In genomic region chr7:99185405-99185804, GRCm38 (mm10) we compare ENCODE assay signal across 22 mouse cellular contexts. TPM values are rescaled to one million over a fixed set of nuclear protein-coding genes. Genes with fewer than 3 reads are reported as not detected.
DNase-seq lines count a peak whose midpoint lies in the region; ATAC-seq and TF ChIP-seq lines count a peak whose summit lies in the region.
"Had no signal": no experiment of that assay in that cellular context is flagged by ENCODE, and none has a peak within 500 bp of the region (broad histone marks: within the 10 kb centered on the region; RNA-seq: fewer than 3 reads in every experiment).

No protein-coding gene starts in this region.

- no peaks in the 10 kb centered on the region for H3K27me3 ChIP-seq in testis, adult 2 months (ENCODE audit: control insufficient read depth, insufficient read depth, low read length)
- H3K27me3 ChIP-seq: embryonic facial prominence, embryonic 15.5 days had no signal

- peaks cover 5% of the 10 kb centered on the region for H3K4me1 ChIP-seq in testis, adult 2 months (ENCODE audit: control insufficient read depth, insufficient read depth, low read length)

- ATAC-seq in CD4-positive, CD25-positive, alpha-beta regulatory T cell, adult 4 months = no peak
- ATAC-seq: activated CD4-positive, CD25-positive, alpha-beta regulatory T cell, adult 4 months; forebrain, embryonic 14.5 days; forebrain, embryonic 16.5 days; Patski had no signal

- no peak overlapping the region for H3K27ac ChIP-seq in testis, adult 2 months (ENCODE audit: control insufficient read depth, insufficient read depth, low read depth, low read length)
- H3K27ac ChIP-seq: embryonic facial prominence, embryonic 13.5 days; embryonic facial prominence, embryonic 15.5 days; forebrain, embryonic 10.5 days; forebrain, embryonic 12.5 days had no signal

- DNase-seq in cerebellum, adult 11-12 months = peak; percentile 12
- no peak for DNase-seq in cerebellum, adult 9-10 months
- DNase-seq in testis, postnatal 10 days (ENCODE audit: low spot score) = no peak
- DNase-seq: adrenal gland, postnatal 14 days; cerebellum, adult 11 months; cerebellum, adult 2 months; cerebellum, adult 9-11 months; cerebellum, postnatal 14 days; cerebellum, postnatal 36 days; embryo, embryonic 11 days had no signal

- TF ChIP-seq POLR2A in testis, adult 2 months (IDR thresholded peaks at IDR 0.05; ENCODE audit: control insufficient read depth, low read depth, low read length) = no peak

- TF ChIP-seq CTCF in testis, adult 2 months (IDR thresholded peaks at IDR 0.05; ENCODE audit: control insufficient read depth, insufficient read depth, insufficient replicate concordance, low read depth, low read length) = no peak

- no peaks in the 10 kb centered on the region for H3K36me3 ChIP-seq in testis, adult 2 months (ENCODE audit: control insufficient read depth, insufficient read depth, low read length)
- H3K36me3 ChIP-seq: embryonic facial prominence, embryonic 13.5 days; embryonic facial prominence, embryonic 15.5 days; forebrain, embryonic 10.5 days; forebrain, embryonic 12.5 days; G1E had no signal

- H3K4me3 ChIP-seq in testis, adult 2 months (ENCODE audit: control insufficient read depth, low read depth, low read length) = peak overlapping the region; percentile 32
- H3K4me3 ChIP-seq: embryonic facial prominence, embryonic 13.5 days; embryonic facial prominence, embryonic 15.5 days; erythroblast, embryonic 14.5 days; forebrain, embryonic 10.5 days; forebrain, embryonic 12.5 days had no signal

RNA-seq across cellular contexts. Expression of gene Dgat2, which starts 2.9 kb away (rescaled TPM):
- polyA plus RNA-seq in testis, adult 2 months (2012; rRNA removed) = 315 and 324 TPM in 2 replicates
- polyA plus RNA-seq in CD4-positive, CD25-positive, alpha-beta regulatory T cell, adult 4 months (2017; shearing (Covaris generic)) = 1 to 10 TPM; 3.1 to 4.4 TPM

RNA-seq across cellular contexts. Expression of gene Uvrag, which starts 44.5 kb away (rescaled TPM):
- 2.6 and 3.3 TPM in 2 replicates for polyA plus RNA-seq in testis, adult 2 months (2012; rRNA removed)
- 1 to 10 TPM; 5.7 to 9.5 TPM for polyA plus RNA-seq in CD4-positive, CD25-positive, alpha-beta regulatory T cell, adult 4 months (2017; shearing (Covaris generic))

RNA-seq across cellular contexts. Expression of gene Mogat2, which starts 53.0 kb away (rescaled TPM):
- polyA plus RNA-seq in testis, adult 2 months (2012; rRNA removed) = 0.11 TPM in 1 of 2 replicates, not detected in the other
- polyA plus RNA-seq in CD4-positive, CD25-positive, alpha-beta regulatory T cell, adult 4 months (2017; shearing (Covaris generic)) = not detected
- polyA plus RNA-seq: activated CD4-positive, CD25-positive, alpha-beta regulatory T cell, adult 4 months; cerebellum, adult 2 months; erythroblast, embryonic 14.5 days; Patski had no signal

Comparison
In these comparisons a context has a peak if more than half of its experiments do, and no peak if none do; other contexts are left out.
1. RNA of gene Dgat2, which starts 2.9 kb away (polyA plus RNA-seq): 315 to 324 TPM in testis, adult 2 months; 3.1 to 4.4 TPM in CD4-positive, CD25-positive, alpha-beta regulatory T cell, adult 4 months; every median in the first group is over 10 times any median in the second.